Mouse (Mus musculus): ENCODE measurements around the gene Paqr7.

Gene Paqr7

GRCm38 (mm10) chr4:134505303-134505789, 8.8 kb downstream of the Paqr7 start:
- no peak for DNase-seq

DNA sequence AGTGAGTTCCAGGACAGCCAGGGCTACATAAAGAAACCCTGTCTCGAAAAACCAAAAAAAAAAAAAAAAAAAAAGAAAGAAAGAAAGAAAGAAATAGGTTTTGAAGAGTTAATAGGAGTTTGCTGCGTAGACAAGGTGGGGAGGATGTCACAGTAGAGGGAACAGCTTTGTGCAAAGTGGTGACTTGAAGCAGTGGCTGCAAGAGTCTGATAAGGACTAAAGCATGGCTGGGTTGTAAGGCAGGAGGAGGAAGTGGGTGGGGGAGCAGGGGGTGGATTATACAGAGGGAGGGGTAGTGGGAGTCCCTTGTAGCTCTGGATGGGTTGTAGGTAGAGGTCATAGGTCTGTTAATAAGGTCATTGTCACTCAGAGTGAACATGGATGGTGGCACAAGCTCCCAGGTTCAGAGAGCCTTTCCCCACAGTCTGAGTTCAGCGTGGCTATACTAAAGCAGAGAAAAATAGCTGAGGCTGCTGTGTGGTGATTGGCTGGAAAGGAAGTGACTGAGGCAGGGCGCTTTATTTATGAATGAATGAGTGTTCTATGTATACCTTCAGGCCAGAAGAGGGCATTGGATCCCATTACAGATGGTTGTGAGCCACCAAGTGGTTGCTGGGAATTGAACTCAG, 9.6 kb downstream of the Paqr7 start:
- no peak for DNase-seq

DNA sequence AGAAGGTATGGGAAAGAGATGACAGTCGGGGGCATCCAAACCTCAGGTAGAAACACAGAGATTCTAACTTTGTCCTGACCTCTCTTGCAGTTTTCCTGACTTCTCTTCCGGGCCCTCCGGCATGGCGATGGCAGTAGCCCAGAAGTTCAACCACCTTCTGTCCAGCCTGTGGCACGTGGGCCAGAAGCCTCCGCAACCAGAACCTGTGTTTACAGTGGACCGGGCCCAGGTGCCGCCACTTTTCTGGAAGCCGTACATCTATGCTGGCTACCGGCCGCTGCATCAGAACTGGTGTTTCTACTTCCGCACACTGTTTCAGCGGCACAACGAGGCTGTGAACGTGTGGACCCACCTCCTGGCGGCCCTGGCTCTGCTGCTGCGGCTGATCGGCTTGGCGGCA, 10.2 kb downstream of the Paqr7 start:
- DNase-seq = no peak

DNA sequence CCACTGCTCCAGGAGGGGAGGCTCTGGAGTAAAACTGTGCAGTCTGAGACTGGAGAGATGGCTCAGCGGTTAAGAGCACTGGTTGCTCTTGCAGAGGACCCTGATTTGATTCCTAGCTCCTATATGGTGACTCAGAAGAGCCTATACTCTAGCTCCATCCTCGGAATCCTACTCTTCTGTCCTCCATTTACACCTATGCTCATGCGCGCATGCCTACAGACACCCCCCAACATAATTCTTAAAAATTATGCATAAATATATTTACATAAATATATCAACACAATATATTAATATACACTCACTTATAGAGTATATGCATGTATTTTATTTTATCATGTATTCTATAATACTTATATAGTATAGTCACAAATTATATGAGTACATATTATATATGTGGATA, 13.9 kb downstream of the Paqr7 start:
- no peak for DNase-seq

GRCm38 (mm10) chr4:134510845-134511411, 14.4 kb downstream of the Paqr7 start, which contains the start of gene Aunip:
Gene Aunip (plus strand): TSS chr4:134510999.
- DNase-seq = peak; percentile 95

- DNase-seq = no peak
Observed at GRCm38 (mm10) chr4:134511730-134512129, 15.2 kb downstream of the Paqr7 start.

DNA sequence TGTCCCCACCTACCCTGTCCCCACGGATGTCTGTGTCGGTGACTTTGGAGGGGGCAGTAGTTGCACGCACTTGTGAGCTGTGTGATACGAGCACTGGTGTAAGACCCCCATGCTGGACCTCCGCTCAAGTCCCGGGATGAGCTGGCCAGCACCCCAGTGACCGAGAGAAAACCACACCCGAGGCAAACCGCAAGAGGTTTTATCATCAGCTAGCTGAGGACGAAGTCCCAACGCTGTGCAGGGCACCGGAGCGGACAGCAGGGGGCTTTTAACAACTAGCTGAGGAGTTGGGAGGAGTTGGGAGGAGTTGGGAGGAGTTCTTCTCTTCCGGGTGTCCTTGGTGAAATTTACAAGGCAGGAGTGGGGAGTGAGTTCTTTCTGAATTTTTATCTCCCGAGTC, 16.3 kb downstream of the Paqr7 start:
- peak; percentile 93 for DNase-seq

DNA sequence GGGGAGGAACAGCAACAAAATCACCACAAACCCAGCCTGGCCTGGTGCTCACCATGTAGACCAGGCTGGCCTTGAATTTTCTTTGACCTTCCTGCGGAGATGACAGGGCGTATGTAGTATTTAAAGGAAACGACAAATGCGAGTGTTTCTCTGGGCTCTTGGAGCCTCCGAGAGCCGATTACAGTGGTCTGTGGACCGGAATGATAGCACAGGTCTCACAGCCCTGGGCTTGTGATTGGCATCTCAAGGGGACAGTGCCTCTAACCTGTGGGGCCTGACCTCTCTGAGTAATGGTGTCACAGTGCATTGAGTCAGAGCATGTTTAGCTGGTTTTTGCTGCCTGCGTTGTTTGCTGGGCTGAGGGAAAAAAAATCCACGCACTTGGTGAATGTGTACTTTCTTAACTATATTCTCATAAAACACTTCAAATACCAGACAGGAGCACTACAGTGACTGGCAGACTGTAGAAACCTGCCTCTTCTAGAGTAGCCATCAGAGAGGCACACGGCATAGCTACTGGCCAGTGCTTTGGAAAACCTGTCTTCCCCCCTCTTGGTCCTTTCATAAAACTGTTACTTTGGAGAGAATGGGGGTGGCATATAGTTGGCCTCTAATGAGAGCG, 17.9 kb downstream of the Paqr7 start:
- no peak for DNase-seq

GRCm38 (mm10) chr4:134515614-134516013, 19.1 kb downstream of the Paqr7 start:
- no peak for DNase-seq

- no peak for DNase-seq
Observed at GRCm38 (mm10) chr4:134516981-134517380, 20.5 kb downstream of the Paqr7 start.

DNA sequence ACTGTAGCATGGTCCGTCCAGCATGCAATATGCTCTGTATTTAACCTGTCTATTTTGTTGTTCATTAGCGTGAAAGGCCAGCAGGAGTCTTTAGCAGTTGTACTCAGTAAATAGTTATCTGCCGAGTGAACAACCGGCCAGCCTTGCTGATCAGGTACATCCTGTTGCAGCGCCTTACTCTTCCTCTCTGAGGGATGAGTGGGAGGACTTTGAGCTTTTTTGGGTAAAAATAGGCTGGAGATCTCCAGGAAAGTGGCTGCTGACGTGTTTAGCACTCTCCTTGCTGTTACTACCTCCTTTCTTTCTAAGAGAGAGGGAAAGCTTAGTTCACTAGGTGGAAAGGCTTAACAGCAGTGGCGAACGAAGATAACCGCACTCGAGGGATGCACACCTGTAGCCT, 21.2 kb downstream of the Paqr7 start:
- no peak for DNase-seq

DNA sequence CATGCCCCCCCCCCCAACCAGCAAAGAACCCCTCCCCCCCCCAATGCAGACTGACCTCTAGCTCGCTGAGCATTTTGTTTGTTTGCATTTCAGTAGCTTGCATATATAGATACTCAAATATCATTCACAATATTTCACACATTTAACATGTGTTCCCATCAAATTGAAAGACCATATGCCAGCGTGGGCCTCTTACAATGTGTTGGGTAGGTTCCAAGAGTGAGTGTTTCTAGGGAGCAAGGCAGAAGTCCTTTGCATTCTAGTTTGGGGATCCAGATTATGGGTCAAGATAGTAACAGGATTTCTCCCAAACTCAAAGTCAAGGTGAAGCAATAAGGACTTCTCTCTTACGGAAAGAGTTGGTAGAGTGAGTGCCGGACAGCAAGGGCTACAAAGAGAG, 22.0 kb downstream of the Paqr7 start:
- DNase-seq = no peak

DNA sequence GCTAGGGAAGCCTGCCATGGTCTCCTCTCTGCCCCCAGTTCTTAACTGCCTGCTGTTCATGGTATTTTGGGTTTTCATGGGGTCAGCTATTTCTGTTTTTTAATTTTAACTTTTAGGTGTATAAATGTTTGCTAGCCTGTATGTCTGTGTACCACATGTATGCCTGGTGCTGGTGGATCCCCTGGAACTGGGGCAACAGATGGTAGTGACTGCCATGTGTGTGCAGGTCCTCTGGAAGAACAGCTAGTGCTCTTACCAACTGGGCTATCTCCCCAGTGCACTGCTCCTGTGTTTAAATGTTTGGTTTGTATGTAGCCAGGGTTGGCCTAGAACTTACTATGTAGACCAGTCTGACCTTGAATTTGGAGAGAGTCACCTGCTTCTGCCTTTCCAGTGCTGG, 22.8 kb downstream of the Paqr7 start:
- no peak for DNase-seq

DNA sequence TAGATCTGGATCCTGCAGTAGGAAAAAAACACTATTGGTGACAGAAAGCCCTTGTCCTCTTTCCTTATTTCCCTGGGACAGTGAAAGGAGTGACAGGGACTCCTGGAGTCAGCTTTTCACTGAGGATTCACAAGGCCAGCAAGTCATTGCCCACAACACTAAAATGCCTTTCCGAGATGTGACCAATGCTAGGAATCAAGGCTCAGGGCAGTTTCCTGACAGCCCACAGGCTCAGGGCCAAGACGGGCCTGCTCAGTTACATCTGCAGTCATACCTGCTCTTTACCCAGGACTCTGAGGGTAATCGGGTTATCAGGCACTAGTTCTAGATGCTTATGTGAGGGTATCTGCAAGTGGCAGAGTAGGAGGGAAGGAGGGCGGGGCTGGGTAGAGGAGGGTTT, 26.9 kb downstream of the Paqr7 start:
- DNase-seq = no peak

DNA sequence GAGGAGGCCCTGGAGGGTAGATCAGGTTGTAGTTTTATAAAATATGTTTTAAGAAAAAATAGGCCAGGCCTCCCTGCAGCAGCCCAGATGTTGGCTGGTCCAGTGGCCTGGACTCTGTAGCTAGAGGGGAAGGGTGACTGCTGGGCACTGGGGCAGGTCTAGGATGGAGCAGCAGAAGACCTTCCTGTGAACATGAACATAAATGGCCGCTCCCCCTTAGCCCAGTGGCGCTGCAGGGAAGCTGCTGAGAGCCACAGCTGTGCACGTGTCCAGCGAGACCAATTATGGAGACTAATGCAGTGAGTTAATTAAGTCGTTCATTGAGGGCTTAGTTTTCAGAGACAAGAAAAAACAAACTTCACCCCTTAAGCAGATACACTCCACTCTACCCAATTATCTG, 29.3 kb downstream of the Paqr7 start:
- DNase-seq = no peak

DNA sequence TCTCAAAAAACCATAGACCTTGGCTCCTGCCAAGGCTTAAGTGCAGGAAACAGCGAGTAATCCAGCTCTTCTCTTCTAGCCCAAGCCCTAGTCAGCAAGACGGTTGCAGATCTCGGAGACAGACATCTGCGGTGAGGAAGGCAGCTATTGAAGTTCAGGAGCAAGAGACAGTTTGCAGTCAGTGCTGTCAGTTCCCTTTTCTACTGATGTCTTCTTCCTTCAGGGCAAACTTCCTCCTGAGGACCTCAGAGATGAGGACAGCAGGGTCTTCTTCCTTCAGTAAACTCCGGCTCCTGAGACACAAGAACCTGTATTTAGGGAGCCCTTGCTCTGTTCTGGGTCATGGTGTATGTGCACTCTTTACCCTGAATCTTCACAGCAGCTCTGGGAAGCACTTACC, 29.7 kb downstream of the Paqr7 start:
- DNase-seq = no peak

GRCm38 (mm10) chr4:134532928-134533327, 36.4 kb downstream of the Paqr7 start:
- peak; percentile 58 for DNase-seq

- no peak for DNase-seq
Observed at GRCm38 (mm10) chr4:134533421-134533820, 36.9 kb downstream of the Paqr7 start.

DNA sequence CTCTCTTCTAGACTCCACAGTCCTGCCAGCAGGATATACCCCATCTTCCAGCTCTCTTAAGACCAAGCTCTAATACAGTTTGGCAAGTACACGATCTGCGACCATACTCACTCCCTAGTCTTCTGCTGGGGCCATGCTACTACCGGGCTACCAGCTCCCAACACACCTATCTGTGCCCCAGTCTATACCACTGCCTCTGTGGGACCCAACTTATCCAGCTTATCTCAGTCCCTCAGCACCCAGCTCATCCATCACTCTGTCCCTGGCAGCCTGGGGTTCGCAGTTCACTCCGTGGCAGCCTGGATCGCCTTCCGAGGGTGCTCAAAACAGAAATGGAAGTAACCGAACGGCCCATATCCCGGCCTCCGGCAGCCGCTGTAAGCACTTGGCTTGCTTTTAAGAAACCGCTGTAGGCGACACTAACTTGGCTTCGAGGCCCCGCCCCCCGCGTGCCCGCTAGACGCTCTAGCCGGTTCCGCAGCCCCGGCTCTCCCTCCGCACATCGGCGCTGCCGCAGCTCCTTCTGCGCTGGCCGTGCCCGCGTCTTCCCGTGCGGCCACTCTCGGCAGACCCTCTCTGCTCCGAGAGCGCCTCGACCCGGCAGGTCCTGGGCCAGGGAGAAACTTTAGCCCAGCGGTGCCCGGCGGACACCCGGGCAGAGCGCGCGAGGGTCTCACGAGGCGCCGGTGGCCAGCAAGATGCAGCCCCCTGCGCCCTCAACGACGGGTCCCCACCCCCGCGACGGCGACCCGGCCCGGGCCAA, 37.8 kb downstream of the Paqr7 start:
- peak; percentile 82 for DNase-seq

DNA sequence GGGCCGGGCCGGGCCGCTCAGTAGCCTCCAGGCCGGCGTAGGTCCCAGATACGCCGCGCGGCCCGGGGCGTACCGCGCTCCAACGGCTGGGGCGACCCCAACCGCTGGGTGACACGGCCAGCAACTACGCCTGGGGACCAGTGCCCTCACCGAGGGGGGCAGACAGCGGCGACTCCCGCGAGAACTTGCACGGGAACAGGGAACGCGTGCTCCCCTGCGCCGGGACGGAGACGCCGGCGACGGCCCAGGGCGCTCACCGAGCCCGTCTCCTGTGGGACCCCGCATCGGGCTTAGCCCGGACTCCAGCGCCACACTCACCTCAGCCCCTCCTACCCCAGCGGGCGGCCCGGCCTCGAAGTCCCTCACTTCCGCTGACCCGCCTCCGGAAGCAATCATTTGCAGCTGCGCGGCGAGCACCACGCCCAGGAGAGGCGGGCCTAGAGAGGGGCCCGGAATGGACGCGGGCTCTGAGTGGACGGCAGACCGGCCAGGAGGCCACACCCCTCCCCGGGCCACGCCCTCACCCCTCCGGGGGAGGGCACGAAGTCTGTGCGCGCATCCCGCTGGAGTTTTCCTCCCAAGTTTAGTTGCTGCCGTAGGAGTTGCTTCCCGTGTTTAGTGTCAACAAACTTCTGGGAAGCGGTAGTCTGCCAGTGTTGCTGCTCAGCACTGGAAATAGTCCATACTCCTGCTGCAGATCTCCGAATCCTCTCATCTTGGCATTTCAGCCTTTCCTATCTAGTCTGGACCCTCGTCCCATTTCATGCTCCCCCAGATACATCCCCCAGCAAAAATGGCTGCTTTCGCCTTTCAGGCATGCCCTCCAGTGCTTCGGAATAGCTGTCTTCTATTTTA, 38.7 kb downstream of the Paqr7 start, which contains the start of gene Mtfr1l:
Gene Mtfr1l (minus strand): TSS at position 456 of the 855 bp plus-strand sequence.
- peak; percentile 99 for DNase-seq

- DNase-seq = no peak
Observed at GRCm38 (mm10) chr4:134535787-134536151, 39.3 kb downstream of the Paqr7 start.

DNA sequence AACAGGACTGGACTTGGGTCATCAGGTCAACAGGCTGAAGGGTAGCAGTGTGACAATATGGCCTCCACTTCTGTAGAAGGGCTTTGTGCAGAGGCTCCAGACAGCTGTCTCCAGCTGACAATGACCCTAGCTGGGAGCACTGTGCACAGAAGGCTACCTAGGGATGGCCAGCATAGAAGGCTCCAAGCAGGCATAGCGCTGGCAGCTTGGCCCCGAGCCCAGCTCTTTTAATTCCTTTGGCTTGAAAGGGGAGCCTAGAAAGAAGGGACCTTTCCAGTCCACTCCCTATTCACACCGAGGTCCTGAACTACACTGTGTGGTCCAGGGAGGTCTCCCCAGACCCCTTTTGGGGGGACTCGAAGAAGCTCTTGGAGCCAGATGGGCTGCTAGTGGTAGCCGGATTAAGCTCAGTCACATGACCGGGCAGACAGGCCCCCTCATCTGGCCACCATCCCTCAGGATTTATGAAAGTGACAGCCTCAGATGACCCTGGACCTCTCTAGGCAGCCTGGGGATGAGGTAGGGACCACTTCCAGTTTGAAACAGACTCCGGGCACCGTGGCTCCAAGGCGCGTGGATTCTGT, 42.6 kb downstream of the Paqr7 start:
- no peak for DNase-seq

Measured in lung, postnatal 10 days (tissue).